Mouse (Mus musculus): ENCODE data around the gene Zfp618. TPM values are rescaled to one million over a fixed set of nuclear protein-coding genes. Genes with fewer than 3 reads are reported as not detected.

Gene Zfp618
- 5.8 and 9.2 TPM in 2 replicates for polyA plus RNA-seq (2015; fragmentation: Nextera tagmentation; extraction: Ambion mirVana)

DNA sequence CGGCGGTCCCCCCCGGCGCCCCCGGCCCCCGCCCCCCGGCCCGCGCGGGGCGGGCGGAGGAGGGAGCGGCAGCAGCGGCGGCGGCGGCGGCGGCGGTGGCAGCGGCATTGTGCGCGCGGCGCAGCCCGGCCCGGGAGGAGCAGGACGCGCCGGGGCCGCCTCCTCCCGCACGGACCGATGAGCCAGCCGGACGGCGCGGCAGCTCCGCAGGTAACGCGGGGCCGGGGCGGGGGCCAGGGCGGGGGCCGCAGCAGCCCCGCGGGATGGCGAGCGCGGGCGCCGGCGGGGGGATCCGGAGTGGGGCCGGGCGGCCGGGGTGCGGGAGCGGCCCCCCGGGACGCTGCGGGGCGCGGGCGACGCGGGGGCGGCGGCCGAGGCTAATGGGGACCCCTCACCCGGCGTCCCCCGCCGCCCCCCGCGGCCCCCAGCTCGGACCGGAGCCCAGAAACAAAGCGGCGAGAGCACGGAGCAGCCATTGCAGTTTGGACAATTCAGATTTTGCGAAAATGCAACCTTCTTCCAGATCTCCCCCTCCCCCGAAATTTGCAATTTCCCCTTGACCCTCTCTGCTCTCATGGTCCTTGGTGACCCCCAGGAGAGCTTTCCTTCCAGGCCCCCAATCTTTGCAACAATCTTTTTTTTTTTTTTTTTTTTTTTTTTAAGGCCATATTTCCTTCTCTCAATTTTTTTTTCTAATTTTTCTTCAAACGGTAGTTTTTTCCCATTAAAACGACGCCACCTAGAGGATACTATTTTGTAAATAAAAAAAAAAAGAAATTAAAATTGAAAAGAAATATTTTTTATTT lies at the start of gene Zfp618:
Gene Zfp618, plus strand, starts transcription at position 77 of the 806 bp plus-strand sequence.
- Histone ChIP-seq H3K4me3 (ENCODE audit: low read depth, low read length) (peak within 1 kb of the TSS; percentile 62), H3K9ac (ENCODE audit: low read depth, low read length) (peak within 1 kb of the TSS; percentile 66), H3K9me3 (replicated peaks; ENCODE audit: control insufficient read depth, low read length) (no peaks in the 10 kb centered on the region), H3K36me3 (ENCODE audit: control insufficient read depth, insufficient read depth) (no peaks in the 10 kb centered on the region), H3K27me3 (ENCODE audit: control insufficient read depth, insufficient read depth, low read depth, low read length) (peaks cover 16% of the 10 kb centered on the region), H3K4me1 (ENCODE audit: control insufficient read depth, low read depth, low read length) (peaks cover 3% of the 10 kb centered on the region; the same call in 1 of the 2 replicates), H3K4me2 (ENCODE audit: low read depth, low read length) (peak within 1 kb of the TSS; percentile 39), H3K27ac (ENCODE audit: low read length) (peak within 1 kb of the TSS; percentile 53)
- 0% methylated on average over 19 of the region's 86 CpGs for WGBS (ENCODE audit: insufficient replicate concordance)
- ATAC-seq (ENCODE audit: low read depth) = peak; percentile 19; the same call in 1 of the 2 replicates

DNA sequence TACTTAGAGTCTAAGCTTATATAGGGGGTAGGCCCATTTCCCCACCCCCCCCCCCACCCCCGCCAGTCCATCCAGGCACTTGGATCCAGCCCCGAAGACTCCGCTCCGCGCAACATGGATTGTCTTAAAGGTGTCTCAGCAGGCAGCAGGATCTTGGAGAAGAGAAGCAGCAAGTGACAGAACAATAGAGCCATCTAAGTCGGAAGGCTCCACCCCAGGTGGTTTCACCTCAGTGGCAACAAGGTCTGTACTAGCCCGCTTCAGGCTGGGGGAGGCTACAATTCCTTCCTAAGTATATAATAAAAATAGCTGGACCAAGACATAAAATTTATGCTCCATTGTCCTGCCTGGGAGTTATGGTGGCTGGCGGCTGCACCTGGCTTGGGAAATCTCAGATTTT lies 48.3 kb upstream of the Zfp618 start:
- ATAC-seq (ENCODE audit: low read depth) = no peak
- Histone ChIP-seq H3K4me1 (ENCODE audit: control insufficient read depth, low read depth, low read length) (no peaks in the 10 kb centered on the region), H3K4me3 (ENCODE audit: low read depth, low read length) (no peak overlapping the region), H3K27ac (ENCODE audit: low read length) (no peak overlapping the region), H3K9ac (ENCODE audit: low read depth, low read length) (no peak overlapping the region), H3K27me3 (ENCODE audit: control insufficient read depth, insufficient read depth, low read depth, low read length) (no peaks in the 10 kb centered on the region), H3K9me3 (replicated peaks; ENCODE audit: control insufficient read depth, low read length) (no peaks in the 10 kb centered on the region), H3K4me2 (ENCODE audit: low read depth, low read length) (no peak overlapping the region), H3K36me3 (ENCODE audit: control insufficient read depth, insufficient read depth) (no peaks in the 10 kb centered on the region)
- 75% methylated on average over 8 of the region's 8 CpGs for WGBS (ENCODE audit: insufficient replicate concordance)

DNA sequence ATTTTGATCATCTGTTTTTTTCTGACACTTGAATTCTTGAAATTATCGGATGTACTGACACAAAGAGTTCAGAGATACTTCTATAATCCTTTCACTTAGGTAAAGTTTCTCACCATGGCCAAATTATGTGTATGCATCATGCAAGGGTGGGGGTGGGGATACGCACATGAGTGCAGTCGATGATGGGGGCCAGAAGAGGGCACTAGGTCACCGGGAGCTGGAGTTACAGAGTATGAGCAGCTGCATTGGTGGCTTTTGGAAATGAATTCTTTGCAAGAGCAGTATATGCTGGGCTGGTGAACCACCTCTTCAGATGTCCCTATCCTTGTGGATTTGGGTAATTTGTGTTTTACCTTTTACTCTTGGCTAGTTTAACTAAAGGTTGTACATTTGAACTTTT lies 31.6 kb upstream of the Zfp618 start:
- Histone ChIP-seq H3K36me3 (ENCODE audit: control insufficient read depth, insufficient read depth) (no peaks in the 10 kb centered on the region), H3K27me3 (ENCODE audit: control insufficient read depth, insufficient read depth, low read depth, low read length) (no peaks in the 10 kb centered on the region), H3K4me3 (ENCODE audit: low read depth, low read length) (no peak overlapping the region), H3K4me2 (ENCODE audit: low read depth, low read length) (no peak overlapping the region), H3K9me3 (replicated peaks; ENCODE audit: control insufficient read depth, low read length) (no peaks in the 10 kb centered on the region), H3K4me1 (ENCODE audit: control insufficient read depth, low read depth, low read length) (no peaks in the 10 kb centered on the region), H3K9ac (ENCODE audit: low read depth, low read length) (no peak overlapping the region), H3K27ac (ENCODE audit: low read length) (no peak overlapping the region)
- 67% methylated on average over 4 of the region's 4 CpGs for WGBS (ENCODE audit: insufficient replicate concordance)
- ATAC-seq (ENCODE audit: low read depth) = no peak

GRCm38 (mm10) chr4:62935589-62936218 lies 29.7 kb upstream of the Zfp618 start:
- no peaks in the 10 kb centered on the region for H3K27me3 ChIP-seq (ENCODE audit: control insufficient read depth, insufficient read depth, low read depth, low read length)
- H3K4me1 ChIP-seq (ENCODE audit: control insufficient read depth, low read depth, low read length) = no peaks in the 10 kb centered on the region
- no peak overlapping the region for H3K4me3 ChIP-seq (ENCODE audit: low read depth, low read length)
- 67% methylated on average over 11 of the region's 11 CpGs for WGBS (ENCODE audit: insufficient replicate concordance)
- H3K36me3 ChIP-seq (ENCODE audit: control insufficient read depth, insufficient read depth) = no peaks in the 10 kb centered on the region
- no peak overlapping the region for H3K27ac ChIP-seq (ENCODE audit: low read length)
- H3K9ac ChIP-seq (ENCODE audit: low read depth, low read length) = no peak overlapping the region
- H3K9me3 ChIP-seq (replicated peaks; ENCODE audit: control insufficient read depth, low read length) = no peaks in the 10 kb centered on the region
- H3K4me2 ChIP-seq (ENCODE audit: low read depth, low read length) = no peak overlapping the region
- no peak for ATAC-seq (ENCODE audit: low read depth)

- H3K9ac ChIP-seq (ENCODE audit: low read depth, low read length) = no peak overlapping the region
- ATAC-seq (ENCODE audit: low read depth) = no peak
- no peaks in the 10 kb centered on the region for H3K4me1 ChIP-seq (ENCODE audit: control insufficient read depth, low read depth, low read length)
- no peak overlapping the region for H3K4me3 ChIP-seq (ENCODE audit: low read depth, low read length)
- 52% methylated on average over 14 of the region's 14 CpGs for WGBS (ENCODE audit: insufficient replicate concordance)
- no peaks in the 10 kb centered on the region for H3K9me3 ChIP-seq (replicated peaks; ENCODE audit: control insufficient read depth, low read length)
- H3K27ac ChIP-seq (ENCODE audit: low read length) = no peak overlapping the region
- no peak overlapping the region for H3K4me2 ChIP-seq (ENCODE audit: low read depth, low read length)
- no peaks in the 10 kb centered on the region for H3K27me3 ChIP-seq (ENCODE audit: control insufficient read depth, insufficient read depth, low read depth, low read length)
- no peaks in the 10 kb centered on the region for H3K36me3 ChIP-seq (ENCODE audit: control insufficient read depth, insufficient read depth)
Observed at GRCm38 (mm10) chr4:62941961-62942892, 23.1 kb upstream of the Zfp618 start.

DNA sequence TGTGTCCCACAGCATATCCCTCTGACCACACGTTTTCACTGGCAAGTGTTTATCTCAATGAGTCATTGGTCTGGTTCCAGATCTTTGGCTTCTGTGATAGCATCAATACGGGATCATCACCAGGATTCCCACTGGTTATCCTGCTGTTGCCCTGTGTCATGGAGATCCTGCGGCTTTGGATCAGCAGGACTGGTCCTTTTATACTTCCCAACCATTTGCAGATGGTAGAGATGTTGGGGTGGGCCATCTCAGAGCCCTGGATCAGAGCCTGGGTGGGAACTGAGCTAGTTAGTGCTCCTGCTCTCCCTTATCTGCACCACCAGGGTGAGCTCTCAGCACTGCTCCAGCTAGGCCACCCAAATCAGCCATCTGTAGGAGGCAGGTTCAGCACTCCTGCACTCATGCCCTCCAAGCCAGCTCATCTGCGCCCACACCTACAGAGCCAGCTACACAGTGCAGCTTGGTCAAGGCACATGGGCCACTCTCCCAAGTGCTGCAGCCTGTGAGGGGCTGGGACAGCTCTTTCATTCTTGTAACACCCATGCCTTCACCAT lies 21.0 kb upstream of the Zfp618 start:
- Histone ChIP-seq H3K27me3 (ENCODE audit: control insufficient read depth, insufficient read depth, low read depth, low read length) (no peaks in the 10 kb centered on the region), H3K9ac (ENCODE audit: low read depth, low read length) (no peak overlapping the region), H3K9me3 (replicated peaks; ENCODE audit: control insufficient read depth, low read length) (no peaks in the 10 kb centered on the region), H3K4me3 (ENCODE audit: low read depth, low read length) (no peak overlapping the region), H3K4me2 (ENCODE audit: low read depth, low read length) (no peak overlapping the region), H3K27ac (ENCODE audit: low read length) (no peak overlapping the region), H3K4me1 (ENCODE audit: control insufficient read depth, low read depth, low read length) (no peaks in the 10 kb centered on the region), H3K36me3 (ENCODE audit: control insufficient read depth, insufficient read depth) (no peaks in the 10 kb centered on the region)
- peak; percentile 19; the same call in 1 of the 2 replicates for ATAC-seq (ENCODE audit: low read depth)
- 37% methylated on average over 4 of the region's 4 CpGs for WGBS (ENCODE audit: insufficient replicate concordance)

- no peak overlapping the region for H3K27ac ChIP-seq (ENCODE audit: low read length)
- no peak overlapping the region for H3K4me3 ChIP-seq (ENCODE audit: low read depth, low read length)
- no peak for ATAC-seq (ENCODE audit: low read depth)
- H3K27me3 ChIP-seq (ENCODE audit: control insufficient read depth, insufficient read depth, low read depth, low read length) = peaks cover 16% of the 10 kb centered on the region
- 61% methylated on average over 4 of the region's 4 CpGs for WGBS (ENCODE audit: insufficient replicate concordance)
- H3K4me2 ChIP-seq (ENCODE audit: low read depth, low read length) = no peak overlapping the region
- H3K36me3 ChIP-seq (ENCODE audit: control insufficient read depth, insufficient read depth) = no peaks in the 10 kb centered on the region
- H3K4me1 ChIP-seq (ENCODE audit: control insufficient read depth, low read depth, low read length) = no peaks in the 10 kb centered on the region
- H3K9me3 ChIP-seq (replicated peaks; ENCODE audit: control insufficient read depth, low read length) = no peaks in the 10 kb centered on the region
- no peak overlapping the region for H3K9ac ChIP-seq (ENCODE audit: low read depth, low read length)
Observed at GRCm38 (mm10) chr4:62963806-62964205, 1.6 kb upstream of the Zfp618 start.

DNA sequence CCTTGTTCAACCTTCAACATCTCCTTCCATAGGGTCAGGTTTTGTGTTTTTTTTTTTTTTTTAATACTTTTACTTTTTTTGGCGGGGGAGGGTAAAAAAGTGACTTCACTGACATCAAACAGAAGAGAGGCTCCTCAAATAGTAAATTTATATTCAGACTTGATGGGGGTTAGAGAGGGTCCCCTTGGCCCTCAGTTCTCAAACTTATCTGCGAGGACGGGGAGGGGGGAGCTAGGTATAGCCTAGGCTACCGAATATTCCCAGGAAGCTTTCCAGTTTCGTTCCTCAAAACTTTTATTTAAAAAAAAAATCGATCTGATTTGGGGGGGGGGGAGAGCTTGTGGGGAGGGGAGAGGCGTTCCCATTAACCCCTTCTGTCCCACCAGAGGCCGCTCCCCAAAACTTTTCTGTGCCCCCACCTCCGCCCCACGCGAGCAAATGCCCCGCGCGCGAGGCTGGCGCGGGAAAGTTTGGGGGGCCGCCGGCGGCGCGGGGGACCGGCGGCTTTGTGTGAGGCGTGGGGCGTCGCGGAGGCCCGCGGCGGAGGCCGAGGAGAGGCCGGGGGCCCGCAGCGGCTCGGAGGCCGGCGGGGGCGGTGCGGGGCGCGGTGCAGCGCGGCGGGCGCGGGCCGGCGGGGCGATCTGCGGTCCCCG lies 403 bp upstream of the Zfp618 start:
- 12% methylated on average over 11 of the region's 52 CpGs for WGBS (ENCODE audit: insufficient replicate concordance)
- 0 out of 2 replicates have a peak, but pooled peaks have one; percentile 24 for ATAC-seq (ENCODE audit: low read depth)
- H3K9me3 ChIP-seq (replicated peaks; ENCODE audit: control insufficient read depth, low read length) = no peaks in the 10 kb centered on the region
- peak overlapping the region; percentile 37 for H3K4me2 ChIP-seq (ENCODE audit: low read depth, low read length)
- peak overlapping the region; percentile 53; the same call in 1 of the 2 replicates for H3K27ac ChIP-seq (ENCODE audit: low read length)
- peaks cover 16% of the 10 kb centered on the region for H3K27me3 ChIP-seq (ENCODE audit: control insufficient read depth, insufficient read depth, low read depth, low read length)
- H3K36me3 ChIP-seq (ENCODE audit: control insufficient read depth, insufficient read depth) = no peaks in the 10 kb centered on the region
- peak overlapping the region; percentile 66 for H3K9ac ChIP-seq (ENCODE audit: low read depth, low read length)
- peak overlapping the region; percentile 62 for H3K4me3 ChIP-seq (ENCODE audit: low read depth, low read length)
- H3K4me1 ChIP-seq (ENCODE audit: control insufficient read depth, low read depth, low read length) = peaks cover 3% of the 10 kb centered on the region; the same call in 1 of the 2 replicates
